Mouse (Mus musculus) CD4-positive, CD25-positive, alpha-beta regulatory T cell, adult 9 weeks (primary cell): ENCODE results near the gene Gm10378. TPM values are rescaled to one million over a fixed set of nuclear protein-coding genes. Genes with fewer than 3 reads are reported as not detected.

ENCODE experiments used
- polyA plus RNA-seq: library from polyadenylated mRNA; unstranded; fragments of 100-300 nt; shearing (Covaris generic); gene quantifications from one replicate; pipeline ENCODE4 v1.2.1, GENCODE M21; 2017

Gm10378 gene
- not detected for polyA plus RNA-seq

GRCm38 (mm10) chr14:42655638-42656037 is at the start of gene Gm10378:
Gene Gm10378, plus strand, starts transcription at chr14:42655938.

DNA sequence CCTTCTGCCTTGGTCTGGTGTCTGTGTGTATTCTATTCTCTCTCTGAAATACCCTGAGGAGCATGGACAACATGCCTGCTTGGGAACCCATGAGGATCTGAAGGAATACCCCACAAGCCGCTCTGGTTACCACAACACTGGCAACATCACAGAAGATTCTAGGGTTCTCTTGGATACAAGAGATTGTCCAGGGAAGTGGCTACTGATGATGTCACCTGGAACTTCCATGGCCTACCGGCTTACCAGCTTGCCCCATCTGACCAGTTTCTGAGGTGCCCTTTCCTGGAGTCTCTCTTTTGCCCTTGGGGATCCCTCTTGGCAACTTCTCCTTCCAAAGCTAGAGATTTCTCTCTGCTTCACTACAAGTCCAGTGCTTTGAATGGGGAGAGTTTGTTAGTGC is 13.9 kb upstream of the Gm10378 start, which contains the start of gene Gm3633:
Gene Gm3633, minus strand, starts transcription at position 101 of the 400 bp plus-strand sequence.

Other genes with a start within 250 kb of the Gm10378 start
- gene Gm8005, start 216.3 kb upstream of the Gm10378 start, polyA plus RNA-seq = not detected
- gene Gm8011, start 192.1 kb upstream of the Gm10378 start, polyA plus RNA-seq = not detected
- not detected for gene Gm8020, start 153.6 kb upstream of the Gm10378 start, polyA plus RNA-seq
- not detected for gene Gm8024, start 131.7 kb upstream of the Gm10378 start, polyA plus RNA-seq
- gene Gm17124, start 56.1 kb upstream of the Gm10378 start, polyA plus RNA-seq = not detected
- not detected for gene Gm3633, start 14.0 kb upstream of the Gm10378 start, polyA plus RNA-seq
- gene Gm3015, start 112.9 kb downstream of the Gm10378 start, polyA plus RNA-seq = not detected
- gene Gm10377, start 142.0 kb downstream of the Gm10378 start, polyA plus RNA-seq = not detected
- gene Gm21977, start 197.5 kb downstream of the Gm10378 start, polyA plus RNA-seq = not detected